Mouse (Mus musculus) lung, adult 2 months (tissue): ENCODE data around the gene Vmn2r124. TPM values are rescaled to one million over a fixed set of nuclear protein-coding genes. Genes with fewer than 3 reads are reported as not detected.
"Not testable (repeated sequence)": the region's sequence is repeated elsewhere in the genome, so short reads cannot be mapped to it uniquely, and the experiment has no call there.

Experiments used
- DNase-seq: peaks from one replicate; pipeline ENCODE4 v3.0.0; 2022
- H3K4me1 ChIP-seq: fragments of 200-500 bp; 2 replicates; pipeline ENCODE4 v1.6.1; 2011; ENCODE audit warnings: low read length; ENCODE audit not compliant: control insufficient read depth, insufficient read depth
- H3K4me3 ChIP-seq: fragments of 200-500 bp; replicated peaks from 2 replicates; pipeline ENCODE3; 2011; ENCODE audit warnings: low read depth, mild to moderate bottlenecking, control low read depth, low read length; ENCODE audit errors: extremely low read depth
- CTCF ChIP-seq: fragments of 200-500 bp; IDR thresholded peaks from 2 replicates; pipeline ENCODE4 v1.5.1; 2011; ENCODE audit warnings: mild to moderate bottlenecking, low read length, control low read depth; ENCODE audit not compliant: insufficient read depth
- POLR2A ChIP-seq: fragments of 200-500 bp; IDR thresholded peaks from 2 replicates; pipeline ENCODE4 v1.6.1; 2011; ENCODE audit warnings: low read depth, mild to moderate bottlenecking, control low read depth, low read length, borderline replicate concordance; ENCODE audit errors: extremely low read depth
- WGBS: fragments of 180-500 bp; shearing (Covaris S2); methylation state at CpG from one replicate; pipeline ENCODE4 v1.1.7; 2018; 5-methylcytosine and 5-hydroxymethylcytosine counted together
- polyA plus RNA-seq: library from polyadenylated mRNA; depleted of rRNA; stranded (reverse); fragments of >200 nt; gene quantifications from 2 replicates; pipeline ENCODE4 v1.2.3, GENCODE M21; 2012; rRNA removed

Vmn2r124 gene
- not detected in 2 replicates for polyA plus RNA-seq

- 27% methylated on average over 2 of the region's 2 CpGs for WGBS
- H3K4me1 ChIP-seq = no peaks in the 10 kb centered on the region
These were observed at the start of gene Vmn2r124 for GRCm38 (mm10) chr17:18049124-18049523. Vmn2r124 (plus strand) TSS chr17:18049424.

GRCm38 (mm10) chr17:18004752-18005151 lies 44.5 kb upstream of the Vmn2r124 start:
- Histone ChIP-seq H3K4me1 (no peaks in the 10 kb centered on the region), H3K4me3 (no peak overlapping the region)
- TF ChIP-seq CTCF (no peak), POLR2A (no peak)
- DNase-seq = no peak
- WGBS = 85% methylated on average over 1 of the region's 1 CpGs

More at GRCm38 (mm10) chr17:18049124-18049523, at the start of gene Vmn2r124:
- TF ChIP-seq CTCF (no peak), POLR2A (no peak)
- DNase-seq = no peak
- no peak within 1 kb of the TSS for H3K4me3 ChIP-seq

- Histone ChIP-seq H3K4me1 (no peaks in the 10 kb centered on the region), H3K4me3 (no peak within 1 kb of the TSS)
- TF ChIP-seq CTCF (no peak), POLR2A (no peak)
- WGBS = 31% methylated on average over 2 of the region's 2 CpGs
- DNase-seq = no peak
These were observed 27.8 kb upstream of the Vmn2r124 start, which contains the start of gene Fpr-rs4 for GRCm38 (mm10) chr17:18021433-18021832. Fpr-rs4 (plus strand) TSS chr17:18021733.

- H3K4me3 ChIP-seq, H3K4me1 ChIP-seq, DNase-seq: not testable (repeated sequence)
These were observed 35.5 kb downstream of the Vmn2r124 start, which contains the start of gene Vmn2r91 for GRCm38 (mm10) chr17:18084716-18085115. Vmn2r91 (plus strand) TSS chr17:18085016.

- H3K4me1 ChIP-seq, DNase-seq, H3K4me3 ChIP-seq: not testable (repeated sequence)
- 44% methylated on average over 1 of the region's 1 CpGs for WGBS
These were observed 46.4 kb downstream of the Vmn2r124 start for GRCm38 (mm10) chr17:18095626-18096025.

- DNase-seq, H3K4me1 ChIP-seq, H3K4me3 ChIP-seq: not testable (repeated sequence)
- WGBS = 86% methylated on average over 3 of the region's 3 CpGs
These were observed 53.0 kb downstream of the Vmn2r124 start for GRCm38 (mm10) chr17:18102265-18102664.

Other genes with a start within 250 kb of the Vmn2r124 start
- 38.5 and 56.7 TPM in 2 replicates for gene Spaca6, start 222.3 kb upstream of the Vmn2r124 start, polyA plus RNA-seq
- 1.9 and 3.8 TPM in 2 replicates for gene Has1, start 194.2 kb upstream of the Vmn2r124 start, polyA plus RNA-seq
- gene Fpr1, start 165.5 kb upstream of the Vmn2r124 start, polyA plus RNA-seq = 15.1 and 19.0 TPM in 2 replicates
- 5.4 and 10.9 TPM in 2 replicates for gene Fpr2, start 161.6 kb upstream of the Vmn2r124 start, polyA plus RNA-seq
- not detected in 2 replicates for gene Fpr3, start 161.6 kb upstream of the Vmn2r124 start, polyA plus RNA-seq
- not detected in 2 replicates for gene Fpr-rs4, start 27.7 kb upstream of the Vmn2r124 start, polyA plus RNA-seq
- gene Vmn2r91, start 35.6 kb downstream of the Vmn2r124 start, polyA plus RNA-seq = not detected in 2 replicates
- gene Vmn2r92, start 102.5 kb downstream of the Vmn2r124 start, polyA plus RNA-seq = not detected in 2 replicates
- not detected in 2 replicates for gene Vmn2r94, start 228.3 kb downstream of the Vmn2r124 start, polyA plus RNA-seq
- not detected in 2 replicates for gene Vmn2r93, start 248.7 kb downstream of the Vmn2r124 start, polyA plus RNA-seq